Mouse (Mus musculus): ENCODE data around the gene Mapk10.

- TF ChIP-seq POLR2A (IDR thresholded peaks at IDR 0.05; ENCODE audit: control insufficient read depth, extremely low read depth, insufficient read depth, low read length, poor library complexity) (no peak), CTCF (IDR thresholded peaks at IDR 0.05; ENCODE audit: borderline replicate concordance, control insufficient read depth, extremely low read depth, insufficient read depth, low read length, poor library complexity) (no peak)
Measured at GRCm38 (mm10) chr5:103209486-103209885, 1.6 kb downstream of the Mapk10 start.

Data from thymus, adult 2 months (tissue).